Mouse (Mus musculus) stomach, postnatal 0 days (tissue): ENCODE measurements around the gene Slc44a2. TPM values are rescaled to one million over a fixed set of nuclear protein-coding genes. Genes with fewer than 3 reads are reported as not detected.

ENCODE experiments used
- ATAC-seq: fragments of 200-750 bp; cut with Nextera tagmentation; 2 replicates; pipeline ENCODE4 v1.8.0; 2017; ENCODE audit not compliant: low FRiP score, low TSS enrichment
- DNase-seq: peaks from one replicate; pipeline ENCODE4 v3.0.0-alpha.2; 2016; ENCODE audit warnings: low spot score
- H3K27ac ChIP-seq: fragments of 300-500 bp; sonication (generic); replicated peaks from 2 replicates; pipeline ENCODE4 v1.5.1; 2014; ENCODE audit warnings: mild to moderate bottlenecking, control low read depth
- H3K27me3 ChIP-seq: fragments of 300-500 bp; sonication (generic); 2 replicates; pipeline ENCODE4 v1.6.1; 2014; ENCODE audit warnings: low read length; ENCODE audit not compliant: control insufficient read depth, insufficient read depth
- H3K36me3 ChIP-seq: fragments of 300-500 bp; sonication (generic); 2 replicates; pipeline ENCODE4 v1.6.1; 2014; ENCODE audit warnings: low read length, mixed read lengths; ENCODE audit not compliant: control insufficient read depth, insufficient read depth
- H3K4me1 ChIP-seq: fragments of 300-500 bp; sonication (generic); replicated peaks from 2 replicates; pipeline ENCODE4 v1.6.1; 2014; ENCODE audit warnings: antibody characterized with exemption; ENCODE audit not compliant: control insufficient read depth, insufficient read depth
- H3K4me2 ChIP-seq: fragments of 300-500 bp; sonication (generic); replicated peaks from 2 replicates; pipeline ENCODE4 v1.6.1; 2014; ENCODE audit warnings: low read depth, mild to moderate bottlenecking, control low read depth, moderate library complexity
- H3K4me3 ChIP-seq: fragments of 300-500 bp; sonication (generic); 2 replicates; pipeline ENCODE4 v1.5.1; 2014; ENCODE audit warnings: low read depth, low read length, control low read depth
- H3K9ac ChIP-seq: fragments of 300-500 bp; sonication (generic); 2 replicates; pipeline ENCODE4 v1.6.1; 2014; ENCODE audit warnings: mild to moderate bottlenecking, low read length, control low read depth, mixed read lengths
- H3K9me3 ChIP-seq: fragments of 300-500 bp; sonication (generic); 2 replicates; pipeline ENCODE4 v1.6.1; 2016; ENCODE audit warnings: low read length; ENCODE audit not compliant: control insufficient read depth
- CTCF ChIP-seq: IDR thresholded peaks from 2 replicates; pipeline ENCODE4 v1.5.1; 2016; ENCODE audit warnings: antibody characterized with exemption, low read depth, mild to moderate bottlenecking, moderate library complexity
- EP300 ChIP-seq: optimal IDR thresholded peaks from 2 replicates; pipeline ENCODE3; 2016; ENCODE audit warnings: antibody characterized with exemption
- WGBS: fragments of 180-500 bp; shearing (Covaris S2); extraction: QIAGEN DNeasy Blood & Tissue Kit; methylation state at CpG from one replicate; pipeline ENCODE4 v1.1.7; 2014; 5-methylcytosine and 5-hydroxymethylcytosine counted together
- polyA plus RNA-seq: library from polyadenylated mRNA; unstranded; fragments of >200 nt; fragmentation: Nextera tagmentation; extraction: Ambion mirVana; gene quantifications from 2 replicates; pipeline ENCODE4 v1.2.1, GENCODE M21; 2015

Gene Slc44a2
- polyA plus RNA-seq, 1 experiment from 2014 or later, result 55.2 TPM

DNA sequence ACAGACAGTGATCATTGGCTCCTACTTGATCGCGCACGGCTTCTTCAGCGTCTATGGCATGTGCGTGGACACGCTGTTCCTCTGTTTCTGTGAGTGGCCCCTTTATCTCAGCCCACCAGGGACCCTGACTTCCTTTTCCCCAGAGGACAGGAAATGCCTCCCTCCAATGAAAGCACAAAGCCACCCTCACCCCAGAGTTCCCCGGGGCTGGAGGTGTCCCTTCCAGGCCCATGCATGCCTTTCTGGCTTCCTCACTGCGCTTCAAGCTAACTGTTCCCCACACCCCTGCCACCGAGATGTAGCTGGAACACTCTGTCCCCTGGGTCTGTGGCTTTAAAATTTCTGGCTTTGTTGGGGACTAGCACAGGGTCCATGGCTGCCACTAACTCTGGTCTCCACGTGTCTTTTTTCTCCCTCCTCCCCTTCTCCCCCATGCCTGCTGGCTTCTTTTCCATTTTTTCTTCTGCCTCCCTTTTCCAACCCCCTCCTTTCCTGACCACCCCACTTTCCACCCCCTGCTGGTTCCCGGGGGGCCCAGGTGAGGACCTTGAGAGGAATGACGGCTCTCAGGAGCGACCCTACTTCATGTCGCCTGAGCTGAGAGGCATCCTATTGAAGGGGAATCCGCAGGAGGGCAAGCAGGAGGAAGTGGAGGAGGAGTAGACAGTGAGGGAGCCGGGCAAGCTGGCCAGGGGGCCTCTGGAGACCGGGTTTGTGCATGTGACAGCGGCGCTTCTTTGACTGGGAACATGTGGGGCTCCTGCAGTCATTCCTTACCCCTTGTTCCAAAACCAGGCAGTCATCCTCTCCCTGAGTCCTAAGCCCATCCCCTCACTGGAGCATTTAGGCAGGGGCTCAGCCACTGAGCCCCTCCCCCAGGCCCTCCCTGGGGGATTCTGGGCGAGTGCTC lies 32.2 kb downstream of the Slc44a2 start:
- no peaks in the 10 kb centered on the region for H3K9me3 ChIP-seq
- TF ChIP-seq EP300, result no peak
- TF ChIP-seq CTCF, result no peak
- H3K9ac ChIP-seq, result no peak overlapping the region
- H3K36me3 ChIP-seq, result peaks cover 28% of the 10 kb centered on the region
- no peaks in the 10 kb centered on the region for H3K27me3 ChIP-seq
- H3K27ac ChIP-seq, result no peak overlapping the region
- no peak overlapping the region for H3K4me3 ChIP-seq
- H3K4me2 ChIP-seq, result no peak overlapping the region
- DNase-seq (no peak), ATAC-seq (no peak)
- no peaks in the 10 kb centered on the region for H3K4me1 ChIP-seq
- WGBS, result 47% methylated on average over 20 of the region's 20 CpGs

DNA sequence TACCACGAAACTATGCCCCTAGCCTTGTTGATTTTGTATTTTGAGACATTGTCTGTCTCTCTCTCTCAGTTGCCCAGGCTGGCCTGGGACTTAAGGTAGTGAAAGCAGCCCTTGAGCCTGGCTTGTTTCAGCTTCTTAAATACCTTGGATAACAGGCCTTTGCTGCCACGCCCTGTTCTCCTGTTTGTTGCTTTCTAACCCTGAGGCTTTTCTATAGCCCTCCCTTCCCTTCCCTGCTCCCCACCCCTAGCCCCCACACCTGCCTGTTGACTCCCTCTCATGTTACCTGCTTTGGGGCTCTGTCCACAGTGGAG lies 32.8 kb downstream of the Slc44a2 start:
- ATAC-seq, result no peak
- H3K4me2 ChIP-seq, result no peak overlapping the region

DNA sequence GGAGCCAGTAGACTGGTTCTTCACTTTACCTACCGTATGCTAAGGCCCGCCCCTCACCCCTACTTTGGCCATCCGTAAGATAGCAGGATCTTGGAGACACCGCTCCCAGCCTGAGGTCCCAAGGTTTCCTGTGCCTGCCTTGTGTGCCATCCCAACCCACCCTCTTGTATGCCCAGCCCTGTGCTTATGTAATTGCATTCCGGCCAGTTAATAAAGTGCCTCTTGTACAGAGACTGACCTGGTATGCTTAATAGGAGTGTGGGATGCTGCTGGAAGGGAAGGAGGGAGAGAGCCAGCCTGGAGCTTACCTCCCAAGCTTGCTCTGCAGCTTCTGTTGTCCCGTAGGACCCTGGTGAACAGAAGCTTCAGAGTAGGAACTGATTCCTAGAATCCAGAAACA lies 34.3 kb downstream of the Slc44a2 start:
- no peaks in the 10 kb centered on the region for H3K27me3 ChIP-seq
- 88% methylated on average over 6 of the region's 6 CpGs for WGBS
- H3K27ac ChIP-seq, result no peak overlapping the region
- H3K9me3 ChIP-seq, result no peaks in the 10 kb centered on the region
- H3K36me3 ChIP-seq, result peaks cover 19% of the 10 kb centered on the region
- no peak overlapping the region for H3K4me3 ChIP-seq
- DNase-seq (no peak), ATAC-seq (no peak)
- TF ChIP-seq EP300, result no peak
- TF ChIP-seq CTCF, result no peak
- no peak overlapping the region for H3K4me2 ChIP-seq
- no peak overlapping the region for H3K9ac ChIP-seq
- no peaks in the 10 kb centered on the region for H3K4me1 ChIP-seq

More for the DNA sequence above, 32.8 kb downstream of the Slc44a2 start:
- no peak for TF ChIP-seq CTCF
- Histone ChIP-seq H3K27me3 (no peaks in the 10 kb centered on the region), H3K4me3 (no peak overlapping the region), H3K36me3 (peaks cover 26% of the 10 kb centered on the region), H3K27ac (no peak overlapping the region), H3K9ac (no peak overlapping the region), H3K4me1 (no peaks in the 10 kb centered on the region), H3K9me3 (no peaks in the 10 kb centered on the region)
- no peak for DNase-seq
- 64% methylated on average over 2 of the region's 2 CpGs for WGBS

DNA sequence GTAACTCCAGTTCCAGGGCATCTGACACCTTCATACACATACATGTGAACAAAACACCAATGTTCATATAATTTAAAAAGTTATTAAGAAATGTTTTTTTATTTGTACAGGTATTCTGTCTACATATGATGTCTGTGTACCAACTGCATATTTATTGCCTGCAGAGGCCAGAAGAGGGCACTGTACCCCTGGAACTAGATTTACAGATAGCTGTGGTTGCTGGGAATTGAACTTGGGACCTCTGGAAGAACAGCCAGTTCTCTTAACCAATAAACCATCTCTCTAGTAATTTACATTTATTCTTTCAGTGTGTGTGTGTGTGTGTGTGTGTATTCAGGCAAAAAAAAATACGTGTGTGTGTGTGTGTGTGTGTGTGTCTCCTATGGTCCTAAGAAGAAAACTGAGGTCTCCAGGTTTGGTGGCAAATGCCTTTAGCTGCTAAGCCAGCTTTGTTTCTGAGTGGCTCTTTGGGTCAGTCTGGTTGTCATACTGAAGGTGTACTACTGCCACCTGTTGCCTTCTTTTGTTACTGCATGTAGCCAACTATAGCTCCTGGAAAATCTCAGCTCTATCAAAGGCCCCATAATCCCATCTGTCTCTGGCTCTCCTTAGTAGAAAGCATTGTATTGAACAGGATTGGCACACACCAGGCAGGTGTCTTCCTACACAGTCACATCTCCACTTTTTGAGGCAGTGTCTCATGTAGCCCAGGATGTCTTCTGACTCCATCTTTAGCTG lies 36.7 kb downstream of the Slc44a2 start:
- 0% methylated on average over 1 of the region's 1 CpGs for WGBS

DNA sequence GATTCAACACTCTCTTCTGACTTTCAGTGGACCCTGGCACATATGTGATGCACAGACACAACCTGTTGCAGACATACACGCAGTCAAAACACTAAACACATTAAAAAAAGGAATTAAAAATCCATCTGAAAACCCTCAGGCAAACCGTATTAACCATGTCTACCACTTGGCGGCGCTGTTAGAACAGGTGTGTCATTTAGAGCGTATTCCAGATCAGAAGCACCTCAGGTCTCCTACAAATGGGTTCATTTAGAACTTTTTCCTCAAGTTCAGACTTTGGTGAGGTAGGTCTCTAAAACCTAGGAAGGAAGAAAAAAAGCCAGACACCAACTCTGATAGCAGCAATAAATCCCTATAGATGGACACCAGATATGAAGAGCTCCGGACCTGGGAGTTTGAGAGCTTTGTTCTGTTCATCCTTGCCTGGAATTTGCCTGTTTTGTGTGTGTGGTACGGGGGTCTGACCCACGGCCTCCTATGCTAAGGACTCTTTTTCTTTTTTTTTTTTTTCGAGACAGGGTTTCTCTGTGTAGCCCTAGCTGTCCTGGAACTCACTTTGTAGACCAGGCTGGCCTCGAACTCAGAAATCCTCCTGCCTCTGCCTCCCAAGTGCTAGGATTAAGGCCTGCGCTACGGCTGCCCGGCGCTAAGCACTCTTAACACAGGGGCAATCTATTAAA lies 46.2 kb downstream of the Slc44a2 start:
- no peaks in the 10 kb centered on the region for H3K36me3 ChIP-seq
- no peaks in the 10 kb centered on the region for H3K9me3 ChIP-seq
- 30% methylated on average over 14 of the region's 14 CpGs for WGBS
- no peak overlapping the region for H3K9ac ChIP-seq
- peak; percentile 78 for DNase-seq
- H3K27ac ChIP-seq, result peak overlapping the region; percentile 74
- no peaks in the 10 kb centered on the region for H3K27me3 ChIP-seq
- no peaks in the 10 kb centered on the region for H3K4me1 ChIP-seq
- ATAC-seq, result peak; percentile 2; the same call in 1 of the 2 replicates
- H3K4me2 ChIP-seq, result peak overlapping the region; percentile 58
- TF ChIP-seq CTCF, result peak; percentile 86
- TF ChIP-seq EP300, result no peak
- peak overlapping the region; percentile 22; the same call in 1 of the 2 replicates for H3K4me3 ChIP-seq

More for the DNA sequence above, 36.7 kb downstream of the Slc44a2 start:
- Histone ChIP-seq H3K9me3 (no peaks in the 10 kb centered on the region), H3K4me1 (no peaks in the 10 kb centered on the region), H3K36me3 (peaks cover 17% of the 10 kb centered on the region), H3K4me2 (no peak overlapping the region), H3K27me3 (no peaks in the 10 kb centered on the region), H3K9ac (no peak overlapping the region), H3K27ac (no peak overlapping the region), H3K4me3 (no peak overlapping the region)
- DNase-seq (peak; percentile 67), ATAC-seq (peak; percentile 72)
- TF ChIP-seq CTCF, result peak; percentile 86
- no peak for TF ChIP-seq EP300
